Comparison of ENCODE assay signal across 12 mouse cellular contexts in genomic region chr19:8405011-8405410, GRCm38 (mm10). TPM values are rescaled to one million over a fixed set of nuclear protein-coding genes. Genes with fewer than 3 reads are reported as not detected.
"Had no signal": no experiment of that assay in that cellular context is flagged by ENCODE, and none has a peak within 500 bp of the region (broad histone marks: within the 10 kb centered on the region; RNA-seq: fewer than 3 reads in every experiment).

Gene Slc22a30 (minus strand): TSS chr19:8405111.

RNA-seq across cellular contexts. Expression of gene Slc22a30, which starts in this region (rescaled TPM):
- total RNA-seq: neutrophil, adult 5-6 weeks had no signal
- polyA plus RNA-seq: neural tube, embryonic 13.5 days; neural tube, embryonic 14.5 days; neural tube, embryonic 15.5 days; small intestine, adult 2 months; spleen, adult 2 months; stomach, embryonic 14.5 days; stomach, embryonic 15.5 days; stomach, embryonic 16.5 days; stomach, postnatal 0 days; thymus, adult 2 months; thymus, postnatal 0 days had no signal
